Mouse (Mus musculus) ES-CJ7 (cell line): ENCODE data around the gene Atrip.

Source experiments
- DNase-seq: peaks from one replicate; pipeline ENCODE4 v3.0.0; 2011; ENCODE audit warnings: low read depth, low spot score

The Atrip gene

GRCm38 (mm10) chr9:109058006-109058765 is 15.7 kb downstream of the Atrip start:
- no peak for DNase-seq

GRCm38 (mm10) chr9:109057543-109057942 is 16.4 kb downstream of the Atrip start:
- DNase-seq, result no peak

GRCm38 (mm10) chr9:109056916-109057315 is 17.0 kb downstream of the Atrip start:
- DNase-seq, result no peak

GRCm38 (mm10) chr9:109056081-109056690 is 17.7 kb downstream of the Atrip start:
- DNase-seq, result no peak

- no peak for DNase-seq
These were observed 18.5 kb downstream of the Atrip start for GRCm38 (mm10) chr9:109055271-109056030.

- DNase-seq, result peak; percentile 49
These were observed 19.2 kb downstream of the Atrip start for GRCm38 (mm10) chr9:109054712-109055111.

- no peak for DNase-seq
These were observed 20.1 kb downstream of the Atrip start for GRCm38 (mm10) chr9:109053851-109054250.

- DNase-seq, result no peak
These were observed 20.6 kb downstream of the Atrip start for GRCm38 (mm10) chr9:109053366-109053765.

GRCm38 (mm10) chr9:109052490-109053260 is 21.2 kb downstream of the Atrip start:
- DNase-seq, result no peak

- DNase-seq, result no peak
These were observed 22.1 kb downstream of the Atrip start for GRCm38 (mm10) chr9:109051651-109052489.

GRCm38 (mm10) chr9:109051011-109051501 is 22.9 kb downstream of the Atrip start:
- no peak for DNase-seq

GRCm38 (mm10) chr9:109050674-109050997 is 23.3 kb downstream of the Atrip start:
- DNase-seq, result no peak

- DNase-seq, result peak; percentile 56
These were observed 23.8 kb downstream of the Atrip start for GRCm38 (mm10) chr9:109049996-109050673.

- no peak for DNase-seq
These were observed 24.6 kb downstream of the Atrip start for GRCm38 (mm10) chr9:109049316-109049715.

GRCm38 (mm10) chr9:109046306-109046705 is 27.6 kb downstream of the Atrip start:
- DNase-seq, result peak; percentile 84

- no peak for DNase-seq
These were observed 32.6 kb downstream of the Atrip start for GRCm38 (mm10) chr9:109041351-109041750.

- no peak for DNase-seq
These were observed 33.0 kb downstream of the Atrip start for GRCm38 (mm10) chr9:109040906-109041305.

- no peak for DNase-seq
These were observed 33.7 kb downstream of the Atrip start for GRCm38 (mm10) chr9:109040216-109040615.

GRCm38 (mm10) chr9:109039681-109040080 is 34.2 kb downstream of the Atrip start:
- DNase-seq, result no peak

- peak; percentile 31 for DNase-seq
These were observed 35.0 kb downstream of the Atrip start for GRCm38 (mm10) chr9:109038901-109039364.
